Mouse (Mus musculus) macrophage (primary cell): ENCODE data around the gene 0610010F05Rik. TPM values are rescaled to one million over a fixed set of nuclear protein-coding genes. Genes with fewer than 3 reads are reported as not detected.

Source experiments
- polyA plus RNA-seq: library from polyadenylated mRNA; stranded (reverse); fragments of 250-400 nt; gene quantifications from 3 replicates; pipeline ENCODE4 v1.2.4, GENCODE M21; 2018; ENCODE audit warnings: inconsistent platforms

Gene 0610010F05Rik
- polyA plus RNA-seq, 1 experiment from 2014 or later = 14.4 TPM

Other genes with a start within 250 kb of the 0610010F05Rik start
- gene Ahsa2, start 135.6 kb downstream of the 0610010F05Rik start, polyA plus RNA-seq = 12.5 to 17.1 TPM (median 16.3 TPM) in 3 replicates
- not detected in 3 replicates for gene 1700093K21Rik, start 112.5 kb downstream of the 0610010F05Rik start, polyA plus RNA-seq
- 13.4 to 17.9 TPM (median 17.4 TPM) in 3 replicates for gene Pus10, start 32.0 kb upstream of the 0610010F05Rik start, polyA plus RNA-seq
- gene Pex13, start 32.3 kb upstream of the 0610010F05Rik start, polyA plus RNA-seq = 14.0 to 16.5 TPM (median 15.8 TPM) in 3 replicates
- 9.2 to 15.4 TPM (median 13.0 TPM) in 3 replicates for gene Rel, start 137.3 kb upstream of the 0610010F05Rik start, polyA plus RNA-seq